Mouse (Mus musculus): ENCODE measurements around the gene Tpst2. TPM values are rescaled to one million over a fixed set of nuclear protein-coding genes. Genes with fewer than 3 reads are reported as not detected.
A peak's percentile ranks its signal among the peaks of the same experiment; 100 is the strongest.

The Tpst2 gene
- 29.2 and 30.2 TPM in 2 replicates for polyA plus RNA-seq (2015; fragmentation: Nextera tagmentation; extraction: Ambion mirVana)

GRCm38 (mm10) chr5:112276267-112276873, at the start of gene Tpst2:
TSS of gene Tpst2 (plus strand) at chr5:112276691.
- WGBS = 0% methylated on average over 44 of the region's 62 CpGs
- H3K27ac ChIP-seq (replicated peaks) = peak within 1 kb of the TSS; percentile 85
- H3K9me3 ChIP-seq (ENCODE audit: control insufficient read depth, low read length) = no peaks in the 10 kb centered on the region
- no peaks in the 10 kb centered on the region for H3K27me3 ChIP-seq (ENCODE audit: control insufficient read depth, insufficient read depth, low read length)
- no peaks in the 10 kb centered on the region for H3K4me1 ChIP-seq (replicated peaks; ENCODE audit: control insufficient read depth, insufficient read depth)
- peak; percentile 36; the same call in 1 of the 2 replicates for TF ChIP-seq CTCF (IDR thresholded peaks at IDR 0.05; ENCODE audit: low read depth)
- TF ChIP-seq EP300 (optimal IDR thresholded peaks at IDR 0.05) = no peak
- peak within 1 kb of the TSS; percentile 90 for H3K4me2 ChIP-seq (replicated peaks; ENCODE audit: low read depth)
- no peaks in the 10 kb centered on the region for H3K36me3 ChIP-seq (ENCODE audit: control insufficient read depth, insufficient read depth, low read length)
- H3K9ac ChIP-seq (ENCODE audit: low read length) = peak within 1 kb of the TSS; percentile 89
- ATAC-seq (ENCODE audit: low FRiP score, low TSS enrichment) = peak; percentile 96
- peak; percentile 100 for DNase-seq (ENCODE audit: low spot score)
- H3K4me3 ChIP-seq (ENCODE audit: low read depth, low read length) = peak within 1 kb of the TSS; percentile 78

GRCm38 (mm10) chr5:112227354-112227753, 49.1 kb upstream of the Tpst2 start:
- Histone ChIP-seq H3K27ac (replicated peaks) (no peak overlapping the region), H3K4me2 (replicated peaks; ENCODE audit: low read depth) (peak overlapping the region; percentile 41), H3K27me3 (ENCODE audit: control insufficient read depth, insufficient read depth, low read length) (peaks cover 15% of the 10 kb centered on the region; the same call in 1 of the 2 replicates), H3K9me3 (ENCODE audit: control insufficient read depth, low read length) (no peaks in the 10 kb centered on the region), H3K36me3 (ENCODE audit: control insufficient read depth, insufficient read depth, low read length) (no peaks in the 10 kb centered on the region), H3K4me1 (replicated peaks; ENCODE audit: control insufficient read depth, insufficient read depth) (no peaks in the 10 kb centered on the region), H3K9ac (ENCODE audit: low read length) (peak overlapping the region; percentile 35; the same call in 1 of the 2 replicates), H3K4me3 (ENCODE audit: low read depth, low read length) (peak overlapping the region; percentile 22)
- DNase-seq (ENCODE audit: low spot score) (peak; percentile 45), ATAC-seq (ENCODE audit: low FRiP score, low TSS enrichment) (peak; percentile 47)
- TF ChIP-seq EP300 (optimal IDR thresholded peaks at IDR 0.05) (no peak), CTCF (IDR thresholded peaks at IDR 0.05; ENCODE audit: low read depth) (no peak)
- under 1% methylated on average over 30 of the region's 30 CpGs for WGBS

DNA sequence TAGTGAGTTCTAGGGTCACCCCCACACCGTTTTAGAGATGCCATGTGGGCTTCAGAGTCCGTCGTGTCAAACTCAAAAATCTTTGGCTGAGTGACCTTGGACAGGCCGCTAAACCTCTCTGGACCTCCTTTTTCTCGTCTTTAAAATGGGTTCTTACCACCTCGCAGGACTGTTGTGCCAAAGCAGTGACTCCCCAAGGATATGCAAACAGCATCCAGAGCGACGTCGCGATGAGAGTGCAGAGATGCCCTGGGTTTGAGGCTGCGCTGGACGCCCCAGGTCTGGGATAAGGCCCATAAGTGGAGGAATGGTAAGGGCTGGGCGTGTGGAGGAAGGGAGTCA, 48.6 kb upstream of the Tpst2 start:
- H3K9me3 ChIP-seq (ENCODE audit: control insufficient read depth, low read length) = no peaks in the 10 kb centered on the region
- no peak overlapping the region for H3K27ac ChIP-seq (replicated peaks)
- no peak overlapping the region for H3K9ac ChIP-seq (ENCODE audit: low read length)
- no peaks in the 10 kb centered on the region for H3K4me1 ChIP-seq (replicated peaks; ENCODE audit: control insufficient read depth, insufficient read depth)
- H3K27me3 ChIP-seq (ENCODE audit: control insufficient read depth, insufficient read depth, low read length) = peaks cover 15% of the 10 kb centered on the region; the same call in 1 of the 2 replicates
- no peak for ATAC-seq (ENCODE audit: low FRiP score, low TSS enrichment)
- H3K4me2 ChIP-seq (replicated peaks; ENCODE audit: low read depth) = peak overlapping the region; percentile 41
- WGBS = 2% methylated on average over 13 of the region's 13 CpGs
- H3K36me3 ChIP-seq (ENCODE audit: control insufficient read depth, insufficient read depth, low read length) = no peaks in the 10 kb centered on the region
- no peak for DNase-seq (ENCODE audit: low spot score)
- peak overlapping the region; percentile 22; the same call in 1 of the 2 replicates for H3K4me3 ChIP-seq (ENCODE audit: low read depth, low read length)
- TF ChIP-seq EP300 (optimal IDR thresholded peaks at IDR 0.05) (no peak), CTCF (IDR thresholded peaks at IDR 0.05; ENCODE audit: low read depth) (no peak)

- H3K27me3 ChIP-seq (ENCODE audit: control insufficient read depth, insufficient read depth, low read length) = peaks cover 15% of the 10 kb centered on the region; the same call in 1 of the 2 replicates
- H3K4me3 ChIP-seq (ENCODE audit: low read depth, low read length) = peak overlapping the region; percentile 14
- H3K27ac ChIP-seq (replicated peaks) = no peak overlapping the region
- H3K4me2 ChIP-seq (replicated peaks; ENCODE audit: low read depth) = peak overlapping the region; percentile 45
- DNase-seq (ENCODE audit: low spot score) (peak; percentile 30), ATAC-seq (ENCODE audit: low FRiP score, low TSS enrichment) (peak; percentile 29; the same call in 1 of the 2 replicates)
- no peak overlapping the region for H3K9ac ChIP-seq (ENCODE audit: low read length)
- TF ChIP-seq CTCF (IDR thresholded peaks at IDR 0.05; ENCODE audit: low read depth) (no peak), EP300 (optimal IDR thresholded peaks at IDR 0.05) (no peak)
- under 1% methylated on average over 57 of the region's 57 CpGs for WGBS
- H3K9me3 ChIP-seq (ENCODE audit: control insufficient read depth, low read length) = no peaks in the 10 kb centered on the region
- H3K4me1 ChIP-seq (replicated peaks; ENCODE audit: control insufficient read depth, insufficient read depth) = no peaks in the 10 kb centered on the region
- H3K36me3 ChIP-seq (ENCODE audit: control insufficient read depth, insufficient read depth, low read length) = no peaks in the 10 kb centered on the region
Observed at GRCm38 (mm10) chr5:112228240-112229076, 48.0 kb upstream of the Tpst2 start.

GRCm38 (mm10) chr5:112235806-112236205, 40.7 kb upstream of the Tpst2 start:
- Histone ChIP-seq H3K27ac (replicated peaks) (no peak overlapping the region), H3K9me3 (ENCODE audit: control insufficient read depth, low read length) (no peaks in the 10 kb centered on the region), H3K4me2 (replicated peaks; ENCODE audit: low read depth) (no peak overlapping the region), H3K4me1 (replicated peaks; ENCODE audit: control insufficient read depth, insufficient read depth) (no peaks in the 10 kb centered on the region), H3K36me3 (ENCODE audit: control insufficient read depth, insufficient read depth, low read length) (no peaks in the 10 kb centered on the region), H3K27me3 (ENCODE audit: control insufficient read depth, insufficient read depth, low read length) (no peaks in the 10 kb centered on the region), H3K9ac (ENCODE audit: low read length) (no peak overlapping the region), H3K4me3 (ENCODE audit: low read depth, low read length) (no peak overlapping the region)
- TF ChIP-seq EP300 (optimal IDR thresholded peaks at IDR 0.05) (no peak), CTCF (IDR thresholded peaks at IDR 0.05; ENCODE audit: low read depth) (no peak)
- ATAC-seq (ENCODE audit: low FRiP score, low TSS enrichment) (no peak), DNase-seq (ENCODE audit: low spot score) (no peak)
- 56% methylated on average over 5 of the region's 5 CpGs for WGBS
